ENCODE assay signal across 1 mouse cellular context in genomic region chr14:103099238-103099933, GRCm38 (mm10).
TF ChIP-seq lines count a peak whose summit lies in the region.

Fbxl3 (minus strand) TSS chr14:103099566.

TF ChIP-seq in CH12.LX, 34 proteins besides CTCF, POLR2A, EP300 and RAD21 (continued from another document):
- no peak for TF ChIP-seq CHD1 (IDR thresholded peaks at IDR 0.05; ENCODE audit: low read depth, low read length)
- TF ChIP-seq ZNF384 (IDR thresholded peaks at IDR 0.05; ENCODE audit: low read depth, low read length) = no peak
- peak; percentile 70 for TF ChIP-seq ETS1 (conservative IDR thresholded peaks at IDR 0.05; ENCODE audit: low read depth, low read length)
- TF ChIP-seq IRF4 (IDR thresholded peaks at IDR 0.05; ENCODE audit: low read depth, low read length) = peak; percentile 58; the same call in 1 of the 2 replicates
- peak; percentile 30; the same call in 1 of the 2 replicates for TF ChIP-seq TCF12 (IDR thresholded peaks at IDR 0.05; ENCODE audit: low read depth, low read length)
- no peak for TF ChIP-seq JUND (conservative IDR thresholded peaks at IDR 0.05; ENCODE audit: low read depth, low read length)
- TF ChIP-seq NELFE (IDR thresholded peaks at IDR 0.05; ENCODE audit: low read depth, low read length) = peak; percentile 56
- no peak for TF ChIP-seq CHD2 (IDR thresholded peaks at IDR 0.05; ENCODE audit: low read length)
- peak; percentile 73 for TF ChIP-seq BHLHE40 (IDR thresholded peaks at IDR 0.05; ENCODE audit: low read depth, low read length)
- no peak for TF ChIP-seq GABPA (IDR thresholded peaks at IDR 0.05; ENCODE audit: insufficient replicate concordance, low read depth, low read length)
- no peak for TF ChIP-seq TBP (conservative IDR thresholded peaks at IDR 0.05; ENCODE audit: low read depth, low read length)
- no peak for TF ChIP-seq KAT2A (IDR thresholded peaks at IDR 0.05; ENCODE audit: insufficient replicate concordance, low read length)
